31 mouse cellular contexts compared by ENCODE assay signal in genomic region chr9:65304300-65304699, GRCm38 (mm10). TPM values are rescaled to one million over a fixed set of nuclear protein-coding genes. Genes with fewer than 3 reads are reported as not detected.
DNase-seq lines count a peak whose midpoint lies in the region; ATAC-seq and TF ChIP-seq lines count a peak whose summit lies in the region.
"Had no signal": no experiment of that assay in that cellular context is flagged by ENCODE, and none has a peak within 500 bp of the region (broad histone marks: within the 10 kb centered on the region; RNA-seq: fewer than 3 reads in every experiment).

No protein-coding gene starts in this region.

- peaks cover 13% of the 10 kb centered on the region for H3K4me1 ChIP-seq in heart, adult 2 months (ENCODE audit: control insufficient read depth, insufficient read depth, low read length)
- no peaks in the 10 kb centered on the region for H3K4me1 ChIP-seq in heart, embryonic 12.5 days (replicated peaks)
- H3K4me1 ChIP-seq in kidney, postnatal 0 days (replicated peaks; ENCODE audit: insufficient read depth, low read length), result no peaks in the 10 kb centered on the region
- H3K4me1 ChIP-seq in kidney, embryonic 16.5 days (ENCODE audit: insufficient read depth, low read length), result no peaks in the 10 kb centered on the region
- H3K4me1 ChIP-seq: embryonic facial prominence, embryonic 13.5 days; forebrain, embryonic 12.5 days; heart, embryonic 15.5 days; hindbrain, embryonic 13.5 days; limb, embryonic 15.5 days; lung, embryonic 15.5 days; neural tube, embryonic 13.5 days; stomach, embryonic 15.5 days had no signal

- H3K9ac ChIP-seq in heart, adult 2 months (ENCODE audit: low read depth, low read length), result no peak overlapping the region
- H3K9ac ChIP-seq in heart, embryonic 12.5 days, result no peak overlapping the region
- no peak overlapping the region for H3K9ac ChIP-seq in kidney, postnatal 0 days (ENCODE audit: low read depth, low read length)
- H3K9ac ChIP-seq in kidney, embryonic 16.5 days (replicated peaks; ENCODE audit: low read length), result no peak overlapping the region
- H3K9ac ChIP-seq: embryonic facial prominence, embryonic 13.5 days; forebrain, embryonic 12.5 days; heart, embryonic 15.5 days; hindbrain, embryonic 13.5 days; limb, embryonic 15.5 days; lung, embryonic 15.5 days; neural tube, embryonic 13.5 days; stomach, embryonic 15.5 days had no signal

- intact Hi-C loops in heart, adult 2 months (cut with DNase I), result no loop called here

- 24% methylated on average over 4 of the region's 4 CpGs for WGBS in heart, adult 2 months
- 72% methylated on average over 4 of the region's 4 CpGs for WGBS in heart, embryonic 12.5 days
- 59% methylated on average over 4 of the region's 4 CpGs for WGBS in kidney, postnatal 0 days
- WGBS in kidney, embryonic 16.5 days, result 55% methylated on average over 4 of the region's 4 CpGs

- no peak for DNase-seq in heart, adult 2 months
- DNase-seq in kidney, postnatal 0 days (ENCODE audit: low spot score), result peak; percentile 17
- peak; percentile 47 for DNase-seq in retina, postnatal 1 day
- DNase-seq in retina, embryonic 14.5 days (ENCODE audit: low spot score), result no peak
- no peak for DNase-seq in spleen, adult 18-20 months
- DNase-seq: adrenal gland, postnatal 25 days; cerebellum, adult 8-10 months; cerebellum, postnatal 36 days; embryo, embryonic 11 days; gastrocnemius, postnatal 14 days; heart, postnatal 36 days; left cerebral cortex, postnatal 4 days; lung, postnatal 4 days; right cerebral cortex, adult 18-20 months; right cerebral cortex, postnatal 4 days; thymus, adult 18-20 months; thymus, postnatal 36 days had no signal

- H3K4me2 ChIP-seq in heart, embryonic 12.5 days, result no peak overlapping the region
- no peak overlapping the region for H3K4me2 ChIP-seq in kidney, postnatal 0 days (ENCODE audit: low read length)
- H3K4me2 ChIP-seq in kidney, embryonic 16.5 days (replicated peaks; ENCODE audit: low read depth, low read length), result no peak overlapping the region
- H3K4me2 ChIP-seq: embryonic facial prominence, embryonic 13.5 days; forebrain, embryonic 12.5 days; heart, embryonic 15.5 days; hindbrain, embryonic 13.5 days; limb, embryonic 15.5 days; lung, embryonic 15.5 days; neural tube, embryonic 13.5 days; stomach, embryonic 15.5 days had no signal

- TF ChIP-seq POLR2A in heart, adult 2 months (IDR thresholded peaks at IDR 0.05; ENCODE audit: insufficient read depth, low read depth, low read length), result no peak

- no peak for TF ChIP-seq CTCF in heart, adult 2 months (IDR thresholded peaks at IDR 0.05)
- TF ChIP-seq CTCF in kidney, postnatal 0 days (IDR thresholded peaks at IDR 0.05; ENCODE audit: low read depth), result no peak

- H3K79me2 ChIP-seq in heart, adult 2 months (replicated peaks; ENCODE audit: control insufficient read depth, insufficient read depth, low read length), result no peaks in the 10 kb centered on the region; the same call in 1 of the 2 replicates

- peaks cover 53% of the 10 kb centered on the region for H3K36me3 ChIP-seq in heart, adult 2 months (ENCODE audit: control insufficient read depth, insufficient read depth, low read length)
- peaks cover 75% of the 10 kb centered on the region for H3K36me3 ChIP-seq in heart, embryonic 12.5 days
- H3K36me3 ChIP-seq in kidney, postnatal 0 days (ENCODE audit: insufficient read depth, low read length), result peaks cover 37% of the 10 kb centered on the region
- peaks cover 59% of the 10 kb centered on the region for H3K36me3 ChIP-seq in kidney, embryonic 16.5 days (ENCODE audit: insufficient read depth, low read length)

- no peak for TF ChIP-seq EP300 in heart, adult 2 months (IDR thresholded peaks at IDR 0.05; ENCODE audit: insufficient read depth, low read depth, low read length)

- peak overlapping the region; percentile 53 for H3K27ac ChIP-seq in heart, adult 2 months
- no peak overlapping the region for H3K27ac ChIP-seq in heart, embryonic 12.5 days (ENCODE audit: poor library complexity, severe bottlenecking)
- no peak overlapping the region for H3K27ac ChIP-seq in kidney, postnatal 0 days
- H3K27ac ChIP-seq in kidney, embryonic 16.5 days (ENCODE audit: low read length), result no peak overlapping the region
- H3K27ac ChIP-seq: embryonic facial prominence, embryonic 13.5 days; forebrain, embryonic 12.5 days; heart, embryonic 15.5 days; hindbrain, embryonic 13.5 days; limb, embryonic 15.5 days; lung, embryonic 15.5 days; neural tube, embryonic 13.5 days; stomach, embryonic 15.5 days had no signal

- H3K9me3 ChIP-seq in heart, embryonic 12.5 days (replicated peaks), result no peaks in the 10 kb centered on the region
- no peaks in the 10 kb centered on the region for H3K9me3 ChIP-seq in kidney, postnatal 0 days (replicated peaks; ENCODE audit: low read length)
- H3K9me3 ChIP-seq in kidney, embryonic 16.5 days (ENCODE audit: low read length), result no peaks in the 10 kb centered on the region
- H3K9me3 ChIP-seq: embryonic facial prominence, embryonic 13.5 days; forebrain, embryonic 12.5 days; heart, embryonic 15.5 days; hindbrain, embryonic 13.5 days; limb, embryonic 15.5 days; lung, embryonic 15.5 days; neural tube, embryonic 13.5 days; stomach, embryonic 15.5 days had no signal

- ATAC-seq in heart, embryonic 12.5 days (ENCODE audit: insufficient number of reproducible peaks, low FRiP score), result no peak
- no peak for ATAC-seq in kidney, postnatal 0 days (replicated peaks; ENCODE audit: low FRiP score, low read depth)
- no peak for ATAC-seq in kidney, embryonic 16.5 days (ENCODE audit: low FRiP score, low TSS enrichment)
- ATAC-seq: midbrain, embryonic 16.5 days had no signal

- H3K4me3 ChIP-seq in heart, adult 2 months, result no peak overlapping the region
- H3K4me3 ChIP-seq in heart, embryonic 12.5 days, result no peak overlapping the region
- H3K4me3 ChIP-seq in kidney, postnatal 0 days (replicated peaks; ENCODE audit: low read depth, low read length), result no peak overlapping the region
- H3K4me3 ChIP-seq in kidney, embryonic 16.5 days (ENCODE audit: low read length), result no peak overlapping the region
- H3K4me3 ChIP-seq: embryonic facial prominence, embryonic 13.5 days; erythroblast, embryonic 14.5 days; forebrain, embryonic 12.5 days; heart, embryonic 15.5 days; hindbrain, embryonic 13.5 days; limb, embryonic 15.5 days; lung, embryonic 15.5 days; myocyte; neural tube, embryonic 13.5 days; stomach, embryonic 15.5 days had no signal

- no peaks in the 10 kb centered on the region for H3K27me3 ChIP-seq in heart, adult 2 months (ENCODE audit: control insufficient read depth, insufficient read depth, low read length)
- H3K27me3 ChIP-seq in heart, embryonic 12.5 days (replicated peaks), result no peaks in the 10 kb centered on the region
- H3K27me3 ChIP-seq in kidney, postnatal 0 days (ENCODE audit: insufficient read depth, low read length), result no peaks in the 10 kb centered on the region
- no peaks in the 10 kb centered on the region for H3K27me3 ChIP-seq in kidney, embryonic 16.5 days (ENCODE audit: insufficient read depth, low read length)
- H3K27me3 ChIP-seq: embryonic facial prominence, embryonic 13.5 days; forebrain, embryonic 12.5 days; heart, embryonic 15.5 days; hindbrain, embryonic 13.5 days; limb, embryonic 15.5 days; lung, embryonic 15.5 days; neural tube, embryonic 13.5 days; stomach, embryonic 15.5 days had no signal

RNA-seq across cellular contexts. Expression of gene Clpx, which starts 10.2 kb away (rescaled TPM):
- 100 to 1,000 TPM in 1 of 2 experiments, 10 to 100 TPM in 1; 98.8 to 114 TPM for total RNA-seq in heart, adult 2 months (2021)
- polyA plus RNA-seq in heart, adult 2 months (2012; rRNA removed), result 18.0 and 32.2 TPM in 2 replicates
- polyA plus RNA-seq in heart, embryonic 12.5 days (2016; fragmentation: Nextera tagmentation; extraction: Ambion mirVana), result 44.6 and 45.2 TPM in 2 replicates
- 59.5 and 62.3 TPM in 2 replicates for polyA plus RNA-seq in kidney, postnatal 0 days (2015; fragmentation: Nextera tagmentation; extraction: Ambion mirVana)
- 54.5 and 56.7 TPM in 2 replicates for polyA plus RNA-seq in kidney, embryonic 16.5 days (2015; fragmentation: Nextera tagmentation; extraction: Ambion mirVana)

RNA-seq across cellular contexts. Expression of gene Cilp, which starts 39.3 kb away (rescaled TPM):
- total RNA-seq in heart, adult 2 months (2021), result 1 to 10 TPM; 3.0 to 4.8 TPM
- 4.8 and 10.1 TPM in 2 replicates for polyA plus RNA-seq in heart, adult 2 months (2012; rRNA removed)
- 0.17 TPM in 1 of 2 replicates, not detected in the other for polyA plus RNA-seq in heart, embryonic 12.5 days (2016; fragmentation: Nextera tagmentation; extraction: Ambion mirVana)
- polyA plus RNA-seq in kidney, postnatal 0 days (2015; fragmentation: Nextera tagmentation; extraction: Ambion mirVana), result 0.33 and 0.51 TPM in 2 replicates
- 0.76 and 0.82 TPM in 2 replicates for polyA plus RNA-seq in kidney, embryonic 16.5 days (2015; fragmentation: Nextera tagmentation; extraction: Ambion mirVana)
- total RNA-seq: left cerebral cortex, postnatal 4 days; megakaryocyte-erythroid progenitor cell, adult 5-6 weeks had no signal
- polyA plus RNA-seq: erythroblast, embryonic 14.5 days had no signal

RNA-seq across cellular contexts. Expression of gene Pdcd7, which starts 41.6 kb away (rescaled TPM):
- 10 to 100 TPM; 13.6 to 13.9 TPM for total RNA-seq in heart, adult 2 months (2021)
- 6.6 and 9.7 TPM in 2 replicates for polyA plus RNA-seq in heart, adult 2 months (2012; rRNA removed)
- polyA plus RNA-seq in heart, embryonic 12.5 days (2016; fragmentation: Nextera tagmentation; extraction: Ambion mirVana), result 9.5 and 9.9 TPM in 2 replicates
- 9.1 and 10.3 TPM in 2 replicates for polyA plus RNA-seq in kidney, postnatal 0 days (2015; fragmentation: Nextera tagmentation; extraction: Ambion mirVana)
- polyA plus RNA-seq in kidney, embryonic 16.5 days (2015; fragmentation: Nextera tagmentation; extraction: Ambion mirVana), result 4.9 and 6.1 TPM in 2 replicates

RNA-seq across cellular contexts. Expression of gene Ubap1l, which starts 56.5 kb away (rescaled TPM):
- under 1 TPM in 1 of 2 experiments, not detected in 1; 0.18 TPM for total RNA-seq in heart, adult 2 months (2021)
- polyA plus RNA-seq in heart, adult 2 months (2012; rRNA removed), result 0.15 and 0.18 TPM in 2 replicates
- 0.11 TPM in 1 of 2 replicates, not detected in the other for polyA plus RNA-seq in heart, embryonic 12.5 days (2016; fragmentation: Nextera tagmentation; extraction: Ambion mirVana)
- 0.08 and 0.10 TPM in 2 replicates for polyA plus RNA-seq in kidney, postnatal 0 days (2015; fragmentation: Nextera tagmentation; extraction: Ambion mirVana)
- 0.17 and 0.19 TPM in 2 replicates for polyA plus RNA-seq in kidney, embryonic 16.5 days (2015; fragmentation: Nextera tagmentation; extraction: Ambion mirVana)
- total RNA-seq: adrenal gland, postnatal 25 days had no signal

Comparison
In these comparisons a context has a peak if more than half of its experiments do, and no peak if none do; other contexts are left out.
1. DNase-seq: peak in kidney, postnatal 0 days (single experiment) and retina, postnatal 1 day (single experiment); none in heart, adult 2 months (0 of 2), retina, embryonic 14.5 days (single experiment) and spleen, adult 18-20 months (0 of 2).